Mouse (Mus musculus): Measurements from ENCODE around the gene Slc28a1.

DNA sequence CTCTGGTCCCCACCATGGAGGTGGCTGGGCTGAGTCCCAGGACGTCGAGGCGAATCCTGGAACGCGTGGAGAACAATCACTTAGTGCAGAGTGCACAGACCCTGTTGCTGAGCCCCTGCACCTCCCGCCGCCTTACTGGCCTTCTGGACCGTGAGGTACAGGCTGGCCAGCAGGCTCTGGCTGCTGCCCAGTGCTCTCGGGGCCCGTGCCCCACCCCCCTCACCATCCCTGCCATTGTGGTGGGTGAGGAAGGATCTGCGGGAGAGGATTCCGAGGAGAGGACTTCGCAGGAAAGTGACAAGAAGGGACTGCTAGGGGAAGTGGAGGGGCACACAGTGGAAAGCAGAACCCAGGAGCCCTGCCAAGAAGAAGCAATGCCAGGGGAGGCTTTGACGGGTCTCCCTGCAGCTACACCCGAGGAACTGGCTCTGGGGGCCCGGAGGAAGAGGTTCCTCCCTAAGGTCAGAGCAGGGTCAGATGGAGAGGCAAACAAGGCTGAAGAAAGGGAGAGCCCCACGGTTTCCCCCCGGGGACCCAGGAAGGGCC is 21.1 kb upstream of the Slc28a1 start:
- no peak for TF ChIP-seq POLR2A (IDR thresholded peaks at IDR 0.05; ENCODE audit: insufficient read length, low read depth)
- no peak for TF ChIP-seq MAX (IDR thresholded peaks at IDR 0.05; ENCODE audit: low read depth)
- TF ChIP-seq POLR2AphosphoS2 (IDR thresholded peaks at IDR 0.05; ENCODE audit: insufficient read length, low read depth), result peak; percentile 28

All from myocyte (in vitro differentiated cells).